Mouse (Mus musculus): ENCODE measurements at regions not wholly inside any gene's neighbourhood (a gene's known extent, or its start where the extent isn't known, plus 50 kb on each side); places are given as distances from the start of the nearest gene placed in this dataset.

- Histone ChIP-seq H3K4me3 (replicated peaks; ENCODE audit: insufficient read depth, low read depth, low read length) (no peak overlapping the region), H3K27me3 (ENCODE audit: control insufficient read depth, insufficient read depth, low read length) (no peaks in the 10 kb centered on the region), H3K4me1 (ENCODE audit: control insufficient read depth, insufficient read depth, low read length) (no peaks in the 10 kb centered on the region), H3K27ac (ENCODE audit: insufficient read depth, low read length) (no peak overlapping the region)
- DNase-seq = no peak
- no peak for TF ChIP-seq CTCF (IDR thresholded peaks at IDR 0.05; ENCODE audit: borderline replicate concordance, insufficient read depth, low read depth, low read length)
- no peak for TF ChIP-seq POLR2A (IDR thresholded peaks at IDR 0.05; ENCODE audit: borderline replicate concordance, insufficient read depth, low read length)
- 62% methylated on average over 2 of the region's 2 CpGs for WGBS
Observed at GRCm38 (mm10) chr16:51589924-51590397, 441.1 kb upstream of the Cblb start.

- H3K4me1 ChIP-seq (ENCODE audit: control insufficient read depth, insufficient read depth, low read length) = no peaks in the 10 kb centered on the region
- no peak for DNase-seq
- no peaks in the 10 kb centered on the region for H3K27me3 ChIP-seq (ENCODE audit: control insufficient read depth, insufficient read depth, low read length)
- TF ChIP-seq POLR2A (IDR thresholded peaks at IDR 0.05; ENCODE audit: borderline replicate concordance, insufficient read depth, low read length) = no peak
- no peak for TF ChIP-seq CTCF (IDR thresholded peaks at IDR 0.05; ENCODE audit: borderline replicate concordance, insufficient read depth, low read depth, low read length)
- H3K27ac ChIP-seq (ENCODE audit: insufficient read depth, low read length) = no peak overlapping the region
- H3K4me3 ChIP-seq (replicated peaks; ENCODE audit: insufficient read depth, low read depth, low read length) = no peak overlapping the region
Observed at GRCm38 (mm10) chr16:51617579-51617978, 413.4 kb upstream of the Cblb start.

- H3K27me3 ChIP-seq (ENCODE audit: control insufficient read depth, insufficient read depth, low read length) = no peaks in the 10 kb centered on the region
- no peak for TF ChIP-seq CTCF (IDR thresholded peaks at IDR 0.05; ENCODE audit: borderline replicate concordance, insufficient read depth, low read depth, low read length)
- TF ChIP-seq POLR2A (IDR thresholded peaks at IDR 0.05; ENCODE audit: borderline replicate concordance, insufficient read depth, low read length) = no peak
- no peak overlapping the region for H3K4me3 ChIP-seq (replicated peaks; ENCODE audit: insufficient read depth, low read depth, low read length)
- no peak overlapping the region for H3K27ac ChIP-seq (ENCODE audit: insufficient read depth, low read length)
- WGBS = 94% methylated on average over 1 of the region's 1 CpGs
- DNase-seq = no peak
- no peaks in the 10 kb centered on the region for H3K4me1 ChIP-seq (ENCODE audit: control insufficient read depth, insufficient read depth, low read length)
Observed at GRCm38 (mm10) chr16:51646646-51647045, 384.4 kb upstream of the Cblb start.

GRCm38 (mm10) chr16:51650100-51650499, 380.9 kb upstream of the Cblb start:
- no peaks in the 10 kb centered on the region for H3K4me1 ChIP-seq (ENCODE audit: control insufficient read depth, insufficient read depth, low read length)
- 80% methylated on average over 5 of the region's 5 CpGs for WGBS
- no peak for DNase-seq

GRCm38 (mm10) chr16:51650683-51651082, 380.3 kb upstream of the Cblb start:
- TF ChIP-seq POLR2A (IDR thresholded peaks at IDR 0.05; ENCODE audit: borderline replicate concordance, insufficient read depth, low read length) (no peak), CTCF (IDR thresholded peaks at IDR 0.05; ENCODE audit: borderline replicate concordance, insufficient read depth, low read depth, low read length) (no peak)
- Histone ChIP-seq H3K27ac (ENCODE audit: insufficient read depth, low read length) (no peak overlapping the region), H3K4me1 (ENCODE audit: control insufficient read depth, insufficient read depth, low read length) (no peaks in the 10 kb centered on the region), H3K27me3 (ENCODE audit: control insufficient read depth, insufficient read depth, low read length) (no peaks in the 10 kb centered on the region), H3K4me3 (replicated peaks; ENCODE audit: insufficient read depth, low read depth, low read length) (no peak overlapping the region)
- no peak for DNase-seq
- WGBS = 95% methylated on average over 5 of the region's 5 CpGs

More at GRCm38 (mm10) chr16:51650100-51650499, 380.9 kb upstream of the Cblb start:
- no peak overlapping the region for H3K27ac ChIP-seq (ENCODE audit: insufficient read depth, low read length)
- TF ChIP-seq CTCF (IDR thresholded peaks at IDR 0.05; ENCODE audit: borderline replicate concordance, insufficient read depth, low read depth, low read length) = no peak
- TF ChIP-seq POLR2A (IDR thresholded peaks at IDR 0.05; ENCODE audit: borderline replicate concordance, insufficient read depth, low read length) = no peak
- H3K27me3 ChIP-seq (ENCODE audit: control insufficient read depth, insufficient read depth, low read length) = no peaks in the 10 kb centered on the region
- H3K4me3 ChIP-seq (replicated peaks; ENCODE audit: insufficient read depth, low read depth, low read length) = no peak overlapping the region

- no peak for DNase-seq
- 54% methylated on average over 1 of the region's 1 CpGs for WGBS
- H3K4me3 ChIP-seq (replicated peaks; ENCODE audit: insufficient read depth, low read depth, low read length) = no peak overlapping the region
- no peak overlapping the region for H3K27ac ChIP-seq (ENCODE audit: insufficient read depth, low read length)
- no peak for TF ChIP-seq POLR2A (IDR thresholded peaks at IDR 0.05; ENCODE audit: borderline replicate concordance, insufficient read depth, low read length)
- no peak for TF ChIP-seq CTCF (IDR thresholded peaks at IDR 0.05; ENCODE audit: borderline replicate concordance, insufficient read depth, low read depth, low read length)
- no peaks in the 10 kb centered on the region for H3K27me3 ChIP-seq (ENCODE audit: control insufficient read depth, insufficient read depth, low read length)
- no peaks in the 10 kb centered on the region for H3K4me1 ChIP-seq (ENCODE audit: control insufficient read depth, insufficient read depth, low read length)
Observed at GRCm38 (mm10) chr16:51661693-51662092, 369.3 kb upstream of the Cblb start.

- H3K27ac ChIP-seq (ENCODE audit: insufficient read depth, low read length) = no peak overlapping the region
- no peaks in the 10 kb centered on the region for H3K4me1 ChIP-seq (ENCODE audit: control insufficient read depth, insufficient read depth, low read length)
- H3K4me3 ChIP-seq (replicated peaks; ENCODE audit: insufficient read depth, low read depth, low read length) = no peak overlapping the region
- TF ChIP-seq CTCF (IDR thresholded peaks at IDR 0.05; ENCODE audit: borderline replicate concordance, insufficient read depth, low read depth, low read length) (no peak), POLR2A (IDR thresholded peaks at IDR 0.05; ENCODE audit: borderline replicate concordance, insufficient read depth, low read length) (no peak)
- no peak for DNase-seq
- no peaks in the 10 kb centered on the region for H3K27me3 ChIP-seq (ENCODE audit: control insufficient read depth, insufficient read depth, low read length)
- 58% methylated on average over 2 of the region's 2 CpGs for WGBS
Observed at GRCm38 (mm10) chr16:51664325-51664724, 366.7 kb upstream of the Cblb start.

GRCm38 (mm10) chr16:51675101-51675500, 355.9 kb upstream of the Cblb start:
- Histone ChIP-seq H3K27ac (ENCODE audit: insufficient read depth, low read length) (no peak overlapping the region), H3K4me3 (replicated peaks; ENCODE audit: insufficient read depth, low read depth, low read length) (no peak overlapping the region), H3K4me1 (ENCODE audit: control insufficient read depth, insufficient read depth, low read length) (no peaks in the 10 kb centered on the region), H3K27me3 (ENCODE audit: control insufficient read depth, insufficient read depth, low read length) (no peaks in the 10 kb centered on the region)
- DNase-seq = no peak
- TF ChIP-seq POLR2A (IDR thresholded peaks at IDR 0.05; ENCODE audit: borderline replicate concordance, insufficient read depth, low read length) (no peak), CTCF (IDR thresholded peaks at IDR 0.05; ENCODE audit: borderline replicate concordance, insufficient read depth, low read depth, low read length) (no peak)
- 94% methylated on average over 3 of the region's 3 CpGs for WGBS

All from cerebellum, adult 2 months (tissue).